Mouse (Mus musculus) kidney, adult 9 months (tissue): Measurements from ENCODE around the gene Tnrc6c.

Experiments
- DNase-seq: peaks from one replicate; pipeline ENCODE4 v3.0.0; 2022

The Tnrc6c gene

GRCm38 (mm10) chr11:117736037-117736689 is 82.1 kb downstream of the Tnrc6c start:
- peak; percentile 52 for DNase-seq

GRCm38 (mm10) chr11:117738123-117738522 is 84.0 kb downstream of the Tnrc6c start:
- DNase-seq, result no peak

GRCm38 (mm10) chr11:117741128-117741527 is 87.0 kb downstream of the Tnrc6c start:
- peak; percentile 36 for DNase-seq

GRCm38 (mm10) chr11:117742243-117742642 is 88.2 kb downstream of the Tnrc6c start:
- DNase-seq, result no peak

- DNase-seq, result no peak
Measured at GRCm38 (mm10) chr11:117742715-117743114, 88.6 kb downstream of the Tnrc6c start.

- DNase-seq, result no peak
Measured at GRCm38 (mm10) chr11:117743454-117744030, 89.5 kb downstream of the Tnrc6c start.

GRCm38 (mm10) chr11:117748628-117749027 is 94.5 kb downstream of the Tnrc6c start:
- DNase-seq, result no peak

- DNase-seq, result no peak
Measured at GRCm38 (mm10) chr11:117749414-117749813, 95.3 kb downstream of the Tnrc6c start.

GRCm38 (mm10) chr11:117751544-117751943 is 97.5 kb downstream of the Tnrc6c start:
- peak; percentile 41 for DNase-seq

- no peak for DNase-seq
Measured at GRCm38 (mm10) chr11:117755891-117756290, 101.8 kb downstream of the Tnrc6c start.

- DNase-seq, result no peak
Measured at GRCm38 (mm10) chr11:117759267-117759666, 105.2 kb downstream of the Tnrc6c start.

- peak; percentile 65 for DNase-seq
Measured at GRCm38 (mm10) chr11:117760374-117761119, 106.5 kb downstream of the Tnrc6c start.

GRCm38 (mm10) chr11:117761801-117762200 is 107.7 kb downstream of the Tnrc6c start:
- no peak for DNase-seq

GRCm38 (mm10) chr11:117762246-117762645 is 108.2 kb downstream of the Tnrc6c start:
- DNase-seq, result no peak

GRCm38 (mm10) chr11:117764319-117764718 is 110.2 kb downstream of the Tnrc6c start:
- DNase-seq, result no peak

GRCm38 (mm10) chr11:117765361-117765760 is 111.3 kb downstream of the Tnrc6c start:
- DNase-seq, result no peak

- DNase-seq, result no peak
Measured at GRCm38 (mm10) chr11:117766275-117766674, 112.2 kb downstream of the Tnrc6c start.

- DNase-seq, result no peak
Measured at GRCm38 (mm10) chr11:117768725-117769682, 114.9 kb downstream of the Tnrc6c start.

- no peak for DNase-seq
Measured at GRCm38 (mm10) chr11:117769683-117770047, 115.6 kb downstream of the Tnrc6c start.

- no peak for DNase-seq
Measured at GRCm38 (mm10) chr11:117770407-117770806, 116.3 kb downstream of the Tnrc6c start.

- DNase-seq, result no peak
Measured at GRCm38 (mm10) chr11:117772352-117772751, 118.3 kb downstream of the Tnrc6c start.

- DNase-seq, result no peak
Measured at GRCm38 (mm10) chr11:117774925-117775324, 120.8 kb downstream of the Tnrc6c start.

GRCm38 (mm10) chr11:117775540-117775939 is 121.5 kb downstream of the Tnrc6c start:
- no peak for DNase-seq
